Mouse (Mus musculus) layer of hippocampus, adult 18-20 months (tissue): ENCODE measurements at regions not wholly inside any gene's neighbourhood (a gene's known extent, or its start where the extent isn't known, plus 50 kb on each side); places are given as distances from the start of the nearest gene placed in this dataset.
A peak's percentile ranks its signal among the peaks of the same experiment; 100 is the strongest.

Experiments used
- DNase-seq, 2 experiments: peaks; one replicate each; pipeline ENCODE4 v3.0.0; 2022; ENCODE audit warnings: low spot score in 2 of 2
- microRNA-seq, 2 experiments: library from miRNA; unstranded; fragments of <30 nt; microRNA quantifications; one replicate each; pipeline ENCODE4 v1.2.0; 2021

DNA sequence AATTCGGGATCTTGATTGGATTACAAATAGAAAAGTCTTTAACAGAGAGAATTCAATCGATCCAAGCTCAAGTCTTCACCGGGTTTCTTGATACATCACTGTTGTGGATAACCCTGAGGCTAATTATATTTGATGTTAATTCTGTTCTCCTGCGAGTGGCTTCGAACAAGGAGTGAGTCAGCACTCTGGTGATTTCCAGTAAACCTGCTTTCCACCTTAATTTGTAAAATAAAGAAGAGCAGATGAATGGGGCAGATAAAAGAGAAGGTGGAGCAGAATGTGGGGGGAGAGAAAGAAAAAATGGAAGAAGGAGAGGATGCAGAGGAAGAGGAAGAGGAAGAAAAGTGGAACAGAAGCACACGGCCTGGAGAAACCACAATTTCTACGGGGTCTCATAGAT, 137.5 kb upstream of the Tll1 start:
- no peak for DNase-seq

DNA sequence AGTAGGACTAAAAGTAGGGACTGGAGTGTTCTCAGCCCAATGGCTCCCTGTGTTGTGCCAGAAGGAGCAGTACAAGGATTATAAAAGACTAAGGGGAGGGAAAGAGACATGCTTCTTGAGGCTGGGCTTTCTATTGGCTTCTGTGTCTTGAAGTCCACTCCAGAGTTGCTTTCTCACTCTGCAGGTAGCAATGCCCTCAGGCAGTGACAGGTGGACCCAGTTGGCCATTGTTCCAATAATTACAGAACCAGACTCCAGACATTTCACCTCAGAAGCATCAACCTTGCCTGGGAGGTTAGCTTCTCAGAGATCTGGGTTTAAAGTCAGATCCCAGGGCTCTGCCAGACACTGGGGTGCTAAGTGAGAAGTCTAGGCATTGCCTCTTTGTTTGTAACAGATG, 136.3 kb upstream of the Tll1 start:
- DNase-seq, result no peak

DNA sequence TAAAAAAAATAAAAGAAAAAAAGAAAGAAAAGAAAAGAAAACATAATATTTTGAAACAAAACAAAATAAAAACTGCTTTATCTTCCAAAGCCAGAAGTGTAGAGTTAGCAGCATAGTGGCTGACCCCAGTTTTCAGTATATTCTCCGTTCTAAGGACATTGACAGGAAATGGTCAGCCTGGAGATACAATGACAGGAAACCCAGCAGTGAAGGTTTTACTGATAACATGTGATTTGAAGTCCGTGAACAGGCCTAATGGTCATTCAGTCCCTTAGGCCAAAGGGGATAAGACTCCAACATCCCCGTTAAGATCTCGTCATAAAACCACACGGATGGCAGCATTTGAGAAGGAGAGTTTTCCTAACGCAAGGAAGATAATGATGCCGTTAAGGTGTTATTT, 131.3 kb upstream of the Tll1 start:
- DNase-seq, result no peak

DNA sequence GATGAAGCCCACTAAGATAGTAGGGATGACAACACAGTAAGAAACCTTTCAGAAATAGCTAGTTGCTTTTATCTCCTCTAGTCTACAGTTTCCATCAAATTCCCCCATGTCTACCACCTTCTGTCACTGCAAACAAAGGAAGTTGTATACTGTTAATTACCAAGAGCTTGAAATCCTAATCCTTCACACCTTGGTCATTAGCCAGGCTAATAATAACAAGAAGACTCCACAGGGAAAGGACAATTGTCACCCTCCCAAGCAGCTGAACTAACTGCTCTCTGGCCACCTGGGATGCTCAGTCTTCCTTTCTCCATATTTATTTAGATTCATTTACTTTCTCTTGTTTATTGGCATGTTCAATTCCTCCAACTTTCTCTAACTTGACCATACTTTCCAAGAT, 130.5 kb upstream of the Tll1 start:
- DNase-seq, result no peak

DNA sequence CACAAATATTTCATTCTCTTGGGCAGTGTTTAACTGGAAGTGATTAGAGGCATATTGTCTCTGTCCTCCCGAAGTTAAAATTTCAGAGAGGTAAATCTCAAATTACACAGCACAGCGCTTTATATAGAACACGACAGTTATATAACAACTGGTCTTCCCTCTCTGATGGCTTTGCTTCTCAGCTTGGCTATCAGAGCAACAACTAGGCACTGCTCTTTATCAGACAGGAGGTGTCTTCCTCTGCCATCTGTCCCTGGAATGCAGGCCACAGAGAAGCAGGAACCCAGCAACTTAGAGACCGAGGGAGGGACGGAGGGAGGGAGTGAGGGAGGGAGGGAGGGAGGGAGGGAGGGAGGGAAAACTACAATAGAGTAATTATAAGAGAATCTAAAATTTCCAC, 129.4 kb upstream of the Tll1 start:
- peak in 1 of 2 experiments; percentile 7 for DNase-seq

DNA sequence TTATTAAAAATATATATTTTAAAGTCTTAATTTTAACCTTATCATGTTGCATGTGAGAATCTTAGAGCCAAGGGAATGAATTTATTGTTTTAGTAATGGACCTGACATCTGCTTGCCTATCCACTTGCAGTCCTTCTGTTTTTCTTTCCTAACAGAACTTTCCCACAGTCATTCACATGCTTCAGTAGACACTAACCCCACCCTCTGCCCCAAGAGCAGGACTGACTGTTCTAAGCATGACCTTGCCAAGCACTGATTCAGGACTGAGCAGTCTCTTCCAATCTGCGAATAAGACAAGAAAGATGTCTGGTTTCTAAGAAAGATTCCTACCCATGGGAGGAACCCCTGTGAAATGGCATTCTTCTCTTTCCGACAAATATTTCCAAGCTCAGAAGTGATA, 117.9 kb upstream of the Tll1 start:
- DNase-seq, result no peak

DNA sequence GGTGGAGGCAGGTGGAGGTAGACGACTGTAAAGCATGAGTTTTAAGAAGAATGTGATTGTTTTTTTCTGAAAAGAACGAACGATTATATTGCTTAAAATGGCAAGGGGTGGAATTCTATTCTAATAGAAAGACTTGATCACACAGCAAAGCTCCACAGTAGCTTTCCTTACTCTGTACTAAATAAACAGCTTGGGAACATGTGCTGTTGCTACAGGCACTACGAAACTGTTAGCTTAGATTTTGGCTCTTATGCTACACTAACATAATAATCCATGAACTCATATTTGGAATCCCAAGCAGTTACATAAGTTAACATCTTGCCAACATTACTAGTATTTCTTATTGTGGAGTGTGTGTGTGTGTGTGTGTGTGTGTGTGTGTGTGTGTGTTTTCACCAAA, 114.3 kb upstream of the Tll1 start:
- peak in 1 of 2 experiments; percentile 36 for DNase-seq

DNA sequence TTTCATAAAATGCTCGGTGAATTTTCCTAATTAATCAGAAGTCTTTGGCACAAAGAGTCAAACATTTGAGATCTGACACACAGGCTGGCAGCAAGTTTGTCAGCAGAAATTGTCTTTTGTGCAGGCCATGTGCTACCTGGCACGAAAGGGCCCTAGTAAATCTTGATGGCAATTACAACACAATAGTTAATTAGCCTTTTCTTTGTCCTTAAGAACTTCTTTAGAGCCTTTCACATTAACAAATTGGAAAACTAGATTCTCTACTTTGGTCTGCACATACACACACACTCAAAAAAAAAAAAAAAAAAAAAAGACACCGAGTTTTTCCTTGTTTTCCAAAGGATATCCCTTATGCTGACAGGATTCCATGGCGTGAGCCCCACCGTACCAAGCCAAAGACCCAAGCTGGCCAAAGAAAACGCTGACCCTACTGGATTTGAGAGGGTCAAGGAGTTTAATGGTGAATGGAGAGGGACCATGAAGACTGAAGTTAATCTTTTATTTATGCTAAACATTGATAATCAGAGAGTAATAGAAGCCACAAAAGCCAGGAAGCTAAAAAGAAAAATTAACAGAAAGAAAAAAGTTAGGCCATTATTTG, 113.2 kb upstream of the Tll1 start:
- DNase-seq, result no peak

DNA sequence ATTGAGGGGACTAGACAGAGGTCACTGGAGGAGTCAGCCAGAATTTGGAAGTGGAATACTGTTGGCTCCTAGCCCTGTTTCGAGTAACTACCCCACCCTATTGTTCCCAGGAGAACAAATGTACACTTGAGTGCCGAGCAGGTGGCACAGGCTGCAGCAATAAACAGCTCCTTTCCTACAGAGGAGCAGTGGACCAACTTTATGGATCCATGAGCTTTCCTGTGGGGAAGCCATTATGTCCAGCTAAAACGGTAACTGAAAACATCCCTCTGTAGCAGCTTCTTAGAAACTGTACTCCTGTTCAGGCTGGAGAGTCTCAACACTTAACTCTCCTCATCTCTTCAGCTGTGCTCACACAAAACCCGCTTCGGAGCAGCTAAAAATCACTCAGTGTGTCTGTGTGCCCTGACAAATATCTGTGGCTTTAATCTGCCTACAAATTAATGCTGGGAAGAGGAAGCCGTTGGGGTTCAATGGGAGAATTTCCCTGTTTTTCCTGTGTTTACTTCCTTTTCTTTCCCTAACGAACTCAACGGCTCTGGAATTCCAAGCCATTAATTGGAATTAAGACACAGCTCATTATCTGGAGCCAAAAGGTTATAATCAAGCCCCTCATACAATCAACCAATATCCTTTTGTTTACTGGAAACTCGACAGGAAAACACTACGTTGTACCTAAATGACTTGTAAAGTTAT, 112.6 kb upstream of the Tll1 start:
- no peak for DNase-seq

DNA sequence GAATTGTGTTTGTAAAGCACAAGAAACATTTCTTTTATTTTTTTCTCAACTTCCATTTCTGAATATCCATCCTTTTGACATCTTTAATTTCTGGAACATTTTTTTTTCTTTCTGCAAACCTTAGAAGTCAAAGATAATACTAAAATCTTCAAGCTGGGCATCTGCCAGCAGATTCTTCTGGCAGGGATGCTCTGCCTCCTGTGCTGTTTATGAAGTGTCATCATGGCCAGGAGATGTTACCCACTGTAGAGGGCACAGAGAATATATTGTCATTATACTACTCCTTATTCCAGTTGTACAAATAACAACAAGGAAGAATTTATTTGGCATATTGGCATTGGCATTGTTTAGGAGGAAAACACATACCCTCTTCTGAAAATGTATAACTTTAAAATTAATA, 111.7 kb upstream of the Tll1 start:
- DNase-seq, result no peak

DNA sequence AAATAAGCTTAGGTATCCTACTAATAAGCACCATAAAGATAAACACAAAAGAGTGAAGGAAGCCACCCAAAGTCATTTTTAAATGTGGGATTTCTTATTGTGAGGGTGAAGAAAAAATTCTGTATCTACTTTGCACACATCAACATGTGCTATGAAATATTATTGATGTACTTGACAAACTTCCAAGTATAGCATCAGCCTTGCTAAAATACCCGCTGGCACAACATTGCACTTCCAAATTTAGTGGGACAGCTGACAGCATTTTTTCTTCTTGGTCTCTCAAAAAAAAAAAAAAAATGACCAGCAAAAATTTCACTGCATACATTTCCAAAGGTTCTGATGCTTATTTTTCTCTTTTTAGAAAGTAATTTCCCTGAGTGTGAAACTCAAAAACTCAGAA, 101.9 kb upstream of the Tll1 start:
- DNase-seq, result no peak

DNA sequence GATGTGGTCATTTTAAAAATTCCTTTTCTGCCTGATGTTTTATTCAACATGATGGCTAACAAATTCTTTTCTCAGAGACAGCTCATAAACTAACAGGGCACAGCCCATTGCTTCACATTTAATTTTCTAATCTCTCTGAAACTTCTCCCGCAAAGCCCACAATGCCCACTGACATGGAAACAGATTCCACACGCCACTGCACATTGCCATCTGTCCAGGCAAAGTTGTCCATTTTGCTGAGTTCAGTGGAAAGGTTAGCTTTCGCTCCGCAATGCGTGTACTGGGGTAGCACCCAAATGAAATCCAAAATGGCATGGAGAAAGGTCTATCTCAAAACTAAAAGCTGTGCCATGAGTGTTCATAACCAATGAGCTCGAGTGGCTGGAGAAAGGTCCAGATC, 76.7 kb upstream of the Tll1 start:
- DNase-seq, result no peak

DNA sequence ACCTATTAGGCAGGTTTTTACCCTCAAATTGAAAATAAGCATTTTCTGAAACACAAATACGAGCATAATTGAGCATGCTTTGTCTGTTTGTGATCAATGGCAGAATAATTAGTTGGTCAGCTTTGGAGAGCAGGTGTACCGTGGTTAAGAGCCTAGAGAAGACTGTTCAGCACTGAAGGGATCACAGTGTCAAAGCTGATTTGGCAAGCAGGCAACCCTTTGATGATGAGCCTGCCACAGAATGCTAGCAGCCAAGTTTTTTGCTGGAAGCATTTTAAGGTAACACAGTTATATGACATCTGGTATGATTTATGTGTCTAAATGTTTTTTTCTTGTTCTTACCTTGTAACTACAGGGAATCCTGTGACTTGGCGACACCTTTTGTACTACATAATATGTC, 75.5 kb upstream of the Tll1 start:
- no peak for DNase-seq

DNA sequence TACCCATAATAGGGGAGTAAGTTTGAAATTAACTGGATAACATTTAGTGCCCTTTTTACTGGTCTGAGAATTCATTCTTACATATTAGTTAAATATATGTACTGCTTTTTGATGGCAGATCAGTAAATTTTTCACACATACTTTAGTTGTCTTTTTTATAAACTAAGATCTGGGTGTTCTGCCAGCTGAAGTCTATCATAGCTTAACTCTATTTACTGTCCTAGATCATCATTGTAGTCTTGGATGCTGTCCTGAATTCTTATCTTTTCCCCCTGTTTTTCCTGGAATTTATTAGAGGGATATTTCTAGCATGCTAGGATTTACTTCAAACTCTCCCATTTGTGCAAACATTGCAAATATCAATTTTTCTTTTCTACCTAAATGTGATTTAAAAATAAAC, 74.3 kb upstream of the Tll1 start:
- DNase-seq, result no peak

DNA sequence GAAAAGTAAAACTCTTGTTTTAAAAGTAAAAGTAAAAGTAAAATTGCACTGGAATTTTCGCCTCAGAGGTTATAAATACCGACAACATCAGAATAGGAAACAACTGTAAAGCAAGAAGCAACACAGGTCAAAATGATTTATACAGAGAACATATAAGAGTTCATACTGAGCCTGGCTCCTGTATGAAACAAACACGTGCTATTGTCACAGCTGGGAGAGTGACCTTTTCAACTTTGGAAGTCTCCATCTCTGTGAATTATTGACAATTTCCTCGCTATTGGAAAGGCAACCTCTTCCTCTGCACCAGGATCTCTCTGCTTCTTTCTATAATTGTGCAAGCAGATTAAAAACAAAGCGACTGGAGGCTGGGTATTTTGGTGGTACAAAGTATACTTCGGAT, 70.0 kb upstream of the Tll1 start:
- no peak for DNase-seq

DNA sequence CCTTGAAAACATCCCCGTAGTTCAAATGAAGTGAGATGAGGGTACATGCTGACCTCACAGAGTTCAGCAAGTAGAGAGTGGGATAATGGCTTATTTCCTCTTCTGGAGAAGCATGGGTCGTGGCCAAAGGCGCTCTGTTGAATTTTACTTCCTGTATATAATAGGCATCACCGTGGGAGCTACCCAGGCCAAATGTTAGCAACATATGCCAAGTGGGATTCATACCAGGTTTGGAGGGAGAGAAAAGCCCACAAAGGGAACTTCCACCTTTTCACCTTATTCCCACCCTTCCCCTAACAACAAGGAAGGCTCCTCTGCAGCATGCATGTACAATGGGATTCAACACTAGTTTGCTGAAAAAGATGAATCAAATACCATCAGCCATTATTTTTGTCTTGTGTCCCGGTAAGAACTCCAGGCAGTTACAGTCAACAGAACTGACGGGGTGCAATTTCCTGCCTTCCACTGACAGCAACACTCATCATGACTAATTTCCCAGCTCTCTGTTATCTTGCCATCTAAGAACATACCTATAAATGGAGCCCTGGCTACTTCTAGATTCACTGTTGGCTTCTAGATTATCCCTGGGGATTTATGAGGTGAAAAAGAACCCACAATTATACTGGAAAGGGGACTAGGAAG, 59.4 kb upstream of the Tll1 start:
- DNase-seq, result no peak

Small RNA genes in the stretch of these regions (microRNA-seq; reads per million reads assigned to microRNA genes)
- gene Mir710, result 0 to 0.25 reads per million in 2 experiments
